Mouse (Mus musculus): ENCODE data around the gene Focad.

GRCm38 (mm10) chr4:88243834-88244233 lies 149.4 kb downstream of the Focad start:
- no peak for TF ChIP-seq CTCF (IDR thresholded peaks at IDR 0.05; ENCODE audit: borderline replicate concordance, control insufficient read depth, extremely low read depth, insufficient read depth, low read length, poor library complexity)
- no peak for TF ChIP-seq POLR2A (IDR thresholded peaks at IDR 0.05; ENCODE audit: control insufficient read depth, extremely low read depth, insufficient read depth, low read length, poor library complexity)
